17 mouse cellular contexts compared by ENCODE assay signal in genomic region chr7:120189369-120190149, GRCm38 (mm10). TPM values are rescaled to one million over a fixed set of nuclear protein-coding genes. Genes with fewer than 3 reads are reported as not detected.
A peak's percentile ranks its signal among the peaks of the same experiment; 100 is the strongest.
DNase-seq lines count a peak whose midpoint lies in the region; ATAC-seq lines count a peak whose summit lies in the region.
"Had no signal": no experiment of that assay in that cellular context is flagged by ENCODE, and none has a peak within 500 bp of the region (broad histone marks: within the 10 kb centered on the region; RNA-seq: fewer than 3 reads in every experiment).

No protein-coding gene starts in this region.

- no peak overlapping the region for H3K4me3 ChIP-seq in liver, embryonic 12.5 days
- H3K4me3 ChIP-seq: forebrain, embryonic 10.5 days had no signal

- no peak overlapping the region for H3K4me2 ChIP-seq in liver, embryonic 12.5 days
- H3K4me2 ChIP-seq: hindbrain, embryonic 14.5 days had no signal

- no peaks in the 10 kb centered on the region for H3K9me3 ChIP-seq in liver, embryonic 12.5 days (replicated peaks)
- H3K9me3 ChIP-seq: forebrain, embryonic 10.5 days; G1E had no signal

- H3K27me3 ChIP-seq in liver, embryonic 12.5 days (replicated peaks) = no peaks in the 10 kb centered on the region

- WGBS in liver, embryonic 12.5 days (ENCODE audit: insufficient replicate concordance) = 64% methylated on average over 8 of the region's 8 CpGs

- peak; percentile 59 for ATAC-seq in liver, embryonic 12.5 days

- peaks cover 3% of the 10 kb centered on the region; the same call in 1 of the 2 replicates for H3K4me1 ChIP-seq in liver, embryonic 12.5 days
- H3K4me1 ChIP-seq: forebrain, embryonic 10.5 days had no signal

- 0 out of 2 replicates have a peak overlapping the region, but pooled peaks have one; percentile 4 for H3K27ac ChIP-seq in liver, embryonic 12.5 days
- H3K27ac ChIP-seq: forebrain, embryonic 10.5 days; hindbrain, embryonic 14.5 days had no signal

- peak; percentile 26 for DNase-seq in cerebellum, adult 11-12 months
- no peak for DNase-seq in cerebellum, postnatal 4 days (ENCODE audit: low spot score in 2 of 2)
- DNase-seq in retina, postnatal 1 day = peak; percentile 27
- no peak for DNase-seq in retina, embryonic 14.5 days (ENCODE audit: low spot score)
- DNase-seq in frontal cortex, postnatal 10 days (ENCODE audit: low spot score in 2 of 2) = no peak
- DNase-seq in left cerebral cortex, adult 8-10 months (ENCODE audit: low spot score in 2 of 2) = no peak
- DNase-seq in right cerebral cortex, adult 18-20 months = no peak
- DNase-seq: adrenal gland, adult 2 months; right cerebral cortex, postnatal 25 days; thymus, postnatal 14 days had no signal

- H3K36me3 ChIP-seq in liver, embryonic 12.5 days = no peaks in the 10 kb centered on the region
- H3K36me3 ChIP-seq: forebrain, embryonic 10.5 days; G1E had no signal

- no peak overlapping the region for H3K9ac ChIP-seq in liver, embryonic 12.5 days
- H3K9ac ChIP-seq: hindbrain, embryonic 14.5 days had no signal

RNA-seq across cellular contexts. Expression of gene Crym, which starts 12.4 kb away (rescaled TPM):
- polyA plus RNA-seq in liver, embryonic 12.5 days (2016; fragmentation: Nextera tagmentation; extraction: Ambion mirVana) = 0.23 and 0.43 TPM in 2 replicates
- total RNA-seq in left cerebral cortex, adult 8-10 months (2022) = 10 to 100 TPM; 71.5 to 99.6 (median 90.4) TPM
- total RNA-seq: common myeloid progenitor, adult 5-6 weeks; granulocyte monocyte progenitor cell, adult 5-6 weeks had no signal
- polyA plus RNA-seq: G1E had no signal

RNA-seq across cellular contexts. Expression of gene Abca14, which starts 14.2 kb away (rescaled TPM):
- 0.43 TPM in 1 of 2 replicates, not detected in the other for polyA plus RNA-seq in liver, embryonic 12.5 days (2016; fragmentation: Nextera tagmentation; extraction: Ambion mirVana)
- under 1 TPM in 2 of 4 experiments, not detected in 2; 0.06 to 0.07 TPM for total RNA-seq in left cerebral cortex, adult 8-10 months (2022)
- total RNA-seq: adrenal gland, adult 2 months; common myeloid progenitor, adult 5-6 weeks; granulocyte monocyte progenitor cell, adult 5-6 weeks; left cerebral cortex, postnatal 36 days had no signal
- polyA plus RNA-seq: adrenal gland, adult 2 months; forebrain, embryonic 10.5 days; G1E; hindbrain, embryonic 14.5 days had no signal

RNA-seq across cellular contexts. Expression of gene Anks4b, which starts 15.9 kb away (rescaled TPM):
- polyA plus RNA-seq in liver, embryonic 12.5 days (2016; fragmentation: Nextera tagmentation; extraction: Ambion mirVana) = 1.2 and 1.3 TPM in 2 replicates
- total RNA-seq in left cerebral cortex, adult 8-10 months (2022) = under 1 TPM; 0.17 to 0.46 (median 0.28) TPM
- total RNA-seq: common myeloid progenitor, adult 5-6 weeks; granulocyte monocyte progenitor cell, adult 5-6 weeks had no signal
- polyA plus RNA-seq: adrenal gland, adult 2 months; G1E; hindbrain, embryonic 14.5 days had no signal

RNA-seq across cellular contexts. Expression of gene Zp2, which starts 44.5 kb away (rescaled TPM):
- polyA plus RNA-seq in liver, embryonic 12.5 days (2016; fragmentation: Nextera tagmentation; extraction: Ambion mirVana) = not detected in 2 replicates
- 1 to 10 TPM in 1 of 4 experiments, under 1 TPM in 1, not detected in 2; 0.41 to 1.4 TPM for total RNA-seq in left cerebral cortex, adult 8-10 months (2022)
- total RNA-seq: adrenal gland, adult 2 months; common myeloid progenitor, adult 5-6 weeks; granulocyte monocyte progenitor cell, adult 5-6 weeks had no signal
- polyA plus RNA-seq: adrenal gland, adult 2 months; forebrain, embryonic 10.5 days; G1E; hindbrain, embryonic 14.5 days had no signal

Comparison
In these comparisons a context has a peak if more than half of its experiments do, and no peak if none do; other contexts are left out.
1. DNase-seq: peak in cerebellum, adult 11-12 months (single experiment) and retina, postnatal 1 day (single experiment); none in cerebellum, postnatal 4 days (0 of 2), retina, embryonic 14.5 days (single experiment), frontal cortex, postnatal 10 days (0 of 2), left cerebral cortex, adult 8-10 months (0 of 2) and right cerebral cortex, adult 18-20 months (single experiment).